Mouse (Mus musculus) gastrocnemius, adult 18-20 months (tissue): ENCODE measurements around the gene Glmp. TPM values are rescaled to one million over a fixed set of nuclear protein-coding genes. Genes with fewer than 3 reads are reported as not detected.
"Not testable (repeated sequence)": the region's sequence is repeated elsewhere in the genome, so short reads cannot be mapped to it uniquely, and the experiment has no call there.

Source experiments
- DNase-seq: peaks from one replicate; pipeline ENCODE4 v3.0.0; 2021; ENCODE audit warnings: low spot score
- long read RNA-seq, 2 experiments: library from polyadenylated mRNA; stranded (forward); transcript quantifications; one replicate each; pipeline ENCODE4 v2.0.0; 2021
- total RNA-seq, 2 experiments: library from RNA; stranded (reverse); gene quantifications; 2 replicates each; pipeline ENCODE4 v1.2.3; 2021

The Glmp gene
- 10 to 100 TPM; 41.2 to 41.8 TPM for total RNA-seq
- long read RNA-seq, experiment 1, full-length matches to known transcripts = 31 of 32 reads
- long read RNA-seq, experiment 1, partial matches to known transcripts = 1 of 32 reads
- long read RNA-seq, experiment 1, other reads (novel, unspliced or antisense) = 0 of 32 reads
- long read RNA-seq, experiment 2, full-length matches to known transcripts = 34 of 35 reads
- long read RNA-seq, experiment 2, partial matches to known transcripts = 1 of 35 reads
- long read RNA-seq, experiment 2, other reads (novel, unspliced or antisense) = 0 of 35 reads

DNA sequence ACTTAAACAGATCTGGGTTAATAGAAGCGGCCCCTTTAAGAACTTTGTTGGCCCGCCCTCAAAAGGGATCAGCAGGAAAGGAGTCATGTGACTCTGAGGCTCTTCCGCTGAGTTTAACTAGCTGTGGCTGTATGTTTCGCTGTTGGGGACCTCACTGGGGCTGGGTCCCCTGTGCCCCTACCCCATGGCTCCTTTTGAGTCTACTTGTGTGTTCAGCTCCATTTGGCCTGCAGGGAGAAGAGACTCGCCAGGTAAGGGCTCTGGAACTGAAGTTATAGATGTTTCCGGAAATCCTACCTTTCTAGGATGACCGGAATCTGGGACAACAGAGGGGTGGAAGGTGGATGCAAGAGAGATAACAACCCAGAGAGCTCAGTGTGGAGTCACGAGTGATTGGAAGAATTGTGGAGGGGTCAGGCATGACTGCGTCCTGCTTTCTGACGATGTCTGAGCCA, at the start of gene Glmp:
Gene Glmp (plus strand): TSS at position 73 of the 455 bp plus-strand sequence.
- peak; percentile 67 for DNase-seq

DNA sequence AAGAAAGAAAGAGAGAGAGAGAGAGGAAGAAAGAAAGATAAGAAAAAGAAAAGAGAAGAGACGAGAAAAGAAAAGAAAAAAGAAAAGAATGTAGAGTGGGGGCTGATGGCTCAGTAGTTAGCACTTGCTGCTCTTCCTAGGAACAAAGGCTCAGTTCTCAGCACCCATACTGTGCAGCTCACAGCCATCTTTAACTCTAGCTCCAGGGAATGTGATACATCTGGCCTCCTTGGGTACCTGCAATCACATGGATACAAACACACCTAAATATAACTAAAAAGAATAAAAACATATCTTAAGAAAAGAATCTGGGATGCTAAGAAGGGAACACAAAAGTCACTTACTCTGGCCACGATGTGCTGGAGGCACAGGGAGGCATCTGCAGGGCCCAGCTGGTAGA, 48.7 kb upstream of the Glmp start:
- DNase-seq = no peak

DNA sequence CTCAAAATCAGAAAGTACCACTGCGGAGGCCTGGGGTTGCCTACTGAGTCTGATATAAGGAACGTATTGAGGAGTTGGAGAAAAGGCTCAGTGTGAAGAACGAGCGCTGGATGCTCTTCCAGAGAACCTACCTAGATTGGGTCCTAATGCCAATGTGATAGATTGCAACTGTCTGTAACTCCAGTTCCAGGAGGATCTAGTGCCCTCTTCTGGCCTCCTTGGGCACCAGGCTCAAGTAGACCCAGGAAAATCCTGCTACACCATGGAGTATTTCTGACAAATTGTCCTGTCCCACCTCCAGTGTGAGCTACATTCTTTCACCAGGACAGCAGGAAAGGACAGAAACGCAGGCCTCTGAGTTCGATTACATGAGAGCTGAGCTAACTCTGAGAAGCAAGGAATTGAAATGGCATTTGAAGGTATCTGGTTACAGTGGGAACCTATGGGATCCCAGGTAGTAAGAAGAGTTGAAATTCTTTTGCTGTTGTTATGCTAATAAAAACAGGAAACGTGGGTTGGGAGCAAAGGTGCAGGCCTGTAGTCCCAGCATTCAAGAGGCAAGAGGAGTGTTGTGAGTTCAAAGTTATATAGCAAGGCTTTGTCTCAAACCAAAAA, 48.2 kb upstream of the Glmp start:
- DNase-seq = no peak

GRCm38 (mm10) chr3:88280035-88280434, 44.8 kb upstream of the Glmp start:
- DNase-seq = no peak

GRCm38 (mm10) chr3:88281141-88281916, 43.5 kb upstream of the Glmp start:
- DNase-seq = not testable (repeated sequence)

DNA sequence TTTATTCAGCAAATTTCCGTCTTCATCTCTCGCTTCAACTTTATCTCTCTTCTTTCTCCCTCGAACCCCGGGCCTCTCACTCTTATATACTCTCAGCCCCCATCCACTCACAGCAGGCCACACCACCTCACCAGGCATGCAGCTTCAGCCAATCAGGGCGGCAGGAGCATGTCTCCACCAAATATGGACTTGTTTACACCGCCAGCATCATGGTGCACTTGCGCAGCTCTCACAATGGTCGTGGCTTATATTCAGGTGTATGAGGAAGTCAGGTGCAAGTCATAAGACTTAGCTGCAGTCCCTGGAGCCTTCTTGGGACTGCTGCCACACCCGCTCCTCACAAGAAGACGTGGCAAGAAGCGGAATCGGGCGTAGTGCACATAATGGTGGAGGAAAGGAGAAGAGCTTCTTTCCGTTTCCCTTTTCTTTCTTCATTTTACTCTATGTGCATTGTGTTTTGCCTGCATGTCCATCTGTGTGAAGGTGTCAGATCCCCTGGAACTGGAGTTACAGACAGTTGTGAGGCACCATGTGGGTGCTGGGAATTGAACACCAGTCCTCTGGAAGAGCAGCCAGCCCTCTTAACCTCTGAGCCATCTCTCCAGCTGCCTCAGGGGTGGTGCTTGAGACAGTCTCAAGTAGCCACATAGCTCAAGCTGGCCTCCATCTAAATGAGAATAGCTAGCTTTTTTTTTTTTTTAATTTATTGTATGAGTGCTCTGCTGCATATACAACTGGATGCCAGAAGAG, 39.8 kb upstream of the Glmp start:
- not testable (repeated sequence) for DNase-seq

DNA sequence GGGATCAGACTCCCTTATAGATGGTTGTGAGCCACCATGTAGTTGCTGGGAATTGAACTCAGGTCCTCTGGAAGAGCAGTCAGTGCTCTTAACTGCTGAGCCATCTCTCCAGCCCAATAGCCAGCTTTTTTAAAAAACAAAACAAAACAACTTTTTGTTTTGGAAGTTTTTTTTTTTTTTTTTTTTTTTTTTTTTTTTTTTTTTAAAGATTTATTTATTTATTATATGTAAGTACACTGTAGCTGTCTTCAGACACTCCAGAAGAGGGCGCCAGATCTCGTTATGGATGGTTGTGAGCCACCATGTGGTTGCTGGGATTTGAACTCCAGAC, 39.3 kb upstream of the Glmp start:
- not testable (repeated sequence) for DNase-seq

- DNase-seq = no peak
Measured at GRCm38 (mm10) chr3:88287110-88287509, 37.7 kb upstream of the Glmp start, which contains the start of gene Gm38392. TSS of gene Gm38392 (minus strand) at chr3:88287210.

GRCm38 (mm10) chr3:88288133-88288713, 36.6 kb upstream of the Glmp start:
- DNase-seq = not testable (repeated sequence)

- DNase-seq = peak; percentile 18
Measured at GRCm38 (mm10) chr3:88291970-88292369, 32.9 kb upstream of the Glmp start.

GRCm38 (mm10) chr3:88295272-88295671, 29.6 kb upstream of the Glmp start:
- DNase-seq = not testable (repeated sequence)

DNA sequence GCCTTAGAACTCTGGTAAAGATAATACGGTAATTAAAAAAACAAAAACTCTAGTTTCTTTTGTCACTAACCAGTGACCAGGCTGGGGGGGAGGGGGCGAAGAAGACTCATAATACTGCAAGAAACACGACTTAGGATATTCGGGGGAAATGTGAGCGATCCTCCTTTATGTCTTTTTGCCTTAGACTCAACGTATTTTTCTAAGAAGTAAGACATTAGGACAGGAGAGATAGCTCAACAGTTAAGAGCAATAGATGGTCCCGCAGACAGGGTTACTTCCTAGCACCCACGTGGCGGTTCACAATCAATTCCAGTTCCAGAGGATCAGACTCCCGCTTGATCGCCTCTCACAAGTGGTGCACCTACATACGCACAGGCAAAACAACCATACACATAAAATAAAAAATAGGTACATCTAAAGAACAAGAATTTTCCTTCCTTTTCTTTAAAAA, 28.7 kb upstream of the Glmp start:
- no peak for DNase-seq

DNA sequence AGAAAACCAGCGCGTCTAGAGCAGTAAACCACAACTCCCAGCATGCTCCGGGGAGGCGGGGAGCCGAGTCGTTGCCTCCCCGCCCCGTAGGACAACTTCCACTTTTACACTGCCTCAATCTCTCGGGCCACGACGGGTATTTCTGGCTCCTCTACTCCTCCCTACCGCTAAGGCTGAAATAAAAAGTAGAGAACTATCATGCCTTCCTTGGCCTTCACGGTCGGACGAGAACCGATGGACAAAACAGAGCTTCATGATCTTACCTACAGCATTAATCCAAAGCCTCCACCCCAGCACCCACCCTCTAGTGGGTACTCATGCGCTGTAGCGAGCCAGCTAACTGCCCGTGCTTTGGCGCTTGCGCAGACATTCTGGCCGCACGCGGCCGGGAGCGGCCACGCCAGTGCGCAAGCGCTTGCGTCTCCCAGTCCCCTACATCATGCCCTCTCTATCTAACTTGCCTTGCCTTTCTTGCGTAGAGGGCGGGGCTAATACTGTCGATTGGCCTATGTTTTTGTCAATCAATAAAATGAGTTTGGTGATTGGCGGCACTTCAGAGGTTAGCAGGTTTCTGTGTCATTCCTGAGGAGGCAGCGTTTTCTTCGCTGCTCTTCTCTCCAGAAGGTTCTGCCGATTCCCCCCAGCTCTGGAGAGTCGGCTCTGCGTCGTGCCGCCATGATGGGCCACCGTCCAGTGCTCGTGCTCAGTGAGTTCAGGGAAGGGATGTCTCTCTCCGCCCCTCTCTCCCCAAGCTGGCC, 28.1 kb upstream of the Glmp start, which contains the start of the genes Tsacc and Cct3:
Gene Tsacc (minus strand): TSS at position 439 of the 758 bp plus-strand sequence.
Gene Cct3 (plus strand): TSS at position 556 of the 758 bp plus-strand sequence.
- DNase-seq = peak; percentile 98

- no peak for DNase-seq
Measured at GRCm38 (mm10) chr3:88297321-88297851, 27.4 kb upstream of the Glmp start.

GRCm38 (mm10) chr3:88299172-88299571, 25.7 kb upstream of the Glmp start:
- DNase-seq = no peak

DNA sequence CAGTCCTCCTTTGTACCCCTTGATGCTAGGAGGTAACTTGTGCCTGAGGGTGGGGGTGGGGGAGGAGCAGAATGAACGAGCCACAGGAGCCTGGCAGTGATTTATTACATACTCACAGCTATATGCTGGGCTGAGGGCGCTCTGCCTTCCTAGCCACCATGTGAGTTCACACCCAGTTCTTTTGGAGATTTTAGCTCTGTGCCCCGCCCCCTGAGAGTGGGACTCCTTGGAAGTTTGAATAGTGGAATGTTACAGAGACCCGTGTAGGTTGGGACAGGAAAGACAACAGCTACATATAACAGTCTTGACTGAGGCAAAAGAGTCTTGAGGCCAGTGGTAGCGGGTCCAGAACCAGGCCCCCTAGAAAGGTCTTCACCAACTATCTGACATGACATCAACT, 4.1 kb downstream of the Glmp start:
- no peak for DNase-seq

GRCm38 (mm10) chr3:88331282-88331681, 6.5 kb downstream of the Glmp start:
- DNase-seq = peak; percentile 63

GRCm38 (mm10) chr3:88334029-88334658, 9.3 kb downstream of the Glmp start:
- DNase-seq = no peak

- DNase-seq = no peak
Measured at GRCm38 (mm10) chr3:88334902-88335435, 10.1 kb downstream of the Glmp start.
